Mouse (Mus musculus) cerebellum, adult 9-10 months (tissue): ENCODE data around the gene Txnrd3.

Source experiments
- DNase-seq: peaks from one replicate; pipeline ENCODE4 v3.0.0; 2022

The Txnrd3 gene

GRCm38 (mm10) chr6:89643798-89644270, at the start of gene Txnrd3:
Gene Txnrd3, plus strand, starts transcription at chr6:89643988.
- DNase-seq, result peak; percentile 78

DNA sequence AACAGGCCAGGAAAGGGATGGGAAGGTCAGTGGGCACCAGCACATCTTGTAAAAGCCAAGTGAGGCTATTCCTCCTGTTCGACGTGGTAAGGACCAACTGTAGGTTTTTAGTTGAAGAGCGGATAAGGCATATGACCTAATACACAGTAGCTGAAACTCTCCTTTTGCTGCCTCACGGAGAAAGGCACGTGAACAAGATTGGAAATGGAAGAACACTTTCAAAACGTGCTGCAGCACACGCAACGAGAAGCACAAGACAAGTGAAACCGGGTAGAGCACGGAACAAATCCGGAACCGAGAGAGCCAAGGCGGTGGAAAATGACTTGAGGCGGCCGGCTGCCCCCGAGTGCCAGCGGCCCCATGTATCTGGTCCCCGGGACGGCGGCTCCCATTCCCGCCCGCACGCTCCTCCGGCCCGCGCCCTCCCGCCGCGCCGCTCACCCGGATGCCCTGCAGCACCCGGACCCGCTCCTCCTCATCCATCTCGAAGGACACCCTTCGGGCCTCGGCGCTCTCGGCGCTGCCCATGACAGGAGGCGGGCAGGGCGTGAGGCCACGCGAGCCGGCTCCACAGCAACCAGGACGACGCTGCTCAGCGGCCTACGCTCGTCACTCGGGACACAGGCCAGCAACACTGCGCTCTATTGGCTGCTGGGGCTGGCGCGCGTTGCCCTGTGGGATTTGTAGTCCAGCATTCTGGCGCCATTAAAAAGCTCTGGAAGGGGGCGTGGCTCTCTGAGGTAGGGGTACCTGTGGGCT, 48.6 kb upstream of the Txnrd3 start, which contains the start of gene Chchd6:
TSS of gene Chchd6 (minus strand) at position 635 of the 759 bp plus-strand sequence.
- DNase-seq, result peak; percentile 96

DNA sequence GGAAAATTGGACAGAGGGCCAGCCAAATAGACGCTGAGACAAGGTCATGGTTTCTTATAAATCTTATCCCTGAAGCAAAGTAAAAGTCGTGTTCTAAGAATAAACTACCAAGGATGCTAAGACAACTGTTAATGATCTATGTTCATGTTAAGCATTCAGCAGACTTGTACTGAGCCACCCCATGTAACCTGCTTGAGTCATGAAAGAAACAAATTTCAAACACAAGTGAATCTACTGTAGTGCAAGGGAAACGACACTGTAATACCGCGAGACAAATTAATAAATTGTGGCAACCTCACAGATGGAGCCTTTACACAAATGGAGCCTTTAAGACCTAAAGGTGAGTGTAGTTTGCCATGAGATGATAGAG, 48.0 kb upstream of the Txnrd3 start:
- DNase-seq, result no peak

GRCm38 (mm10) chr6:89596510-89596909, 47.3 kb upstream of the Txnrd3 start:
- no peak for DNase-seq

- no peak for DNase-seq
Observed at GRCm38 (mm10) chr6:89606096-89606495, 37.7 kb upstream of the Txnrd3 start.

- no peak for DNase-seq
Observed at GRCm38 (mm10) chr6:89607999-89608398, 35.8 kb upstream of the Txnrd3 start.

GRCm38 (mm10) chr6:89613336-89614106, 30.3 kb upstream of the Txnrd3 start:
- no peak for DNase-seq

- no peak for DNase-seq
Observed at GRCm38 (mm10) chr6:89614107-89614471, 29.7 kb upstream of the Txnrd3 start.

GRCm38 (mm10) chr6:89614596-89615372, 29.0 kb upstream of the Txnrd3 start:
- no peak for DNase-seq

DNA sequence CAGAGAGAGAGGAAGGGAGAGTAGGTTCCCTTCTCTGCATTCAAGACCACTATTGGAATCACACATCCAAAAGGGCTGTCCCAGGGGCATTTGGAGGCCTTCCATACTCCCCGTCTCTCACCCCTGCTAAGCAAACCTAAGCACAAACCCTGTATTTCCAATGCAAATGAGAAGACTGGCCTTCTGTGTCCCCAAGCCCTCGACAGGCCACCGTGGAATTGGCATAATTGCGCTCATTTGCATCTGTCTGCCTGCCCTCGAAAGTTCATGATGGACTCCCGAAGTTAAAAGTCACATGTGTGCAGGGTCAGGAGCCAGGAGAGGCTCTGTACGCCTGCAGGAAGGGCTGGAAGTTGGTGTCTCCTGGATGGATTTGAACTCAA, 28.4 kb upstream of the Txnrd3 start:
- no peak for DNase-seq

DNA sequence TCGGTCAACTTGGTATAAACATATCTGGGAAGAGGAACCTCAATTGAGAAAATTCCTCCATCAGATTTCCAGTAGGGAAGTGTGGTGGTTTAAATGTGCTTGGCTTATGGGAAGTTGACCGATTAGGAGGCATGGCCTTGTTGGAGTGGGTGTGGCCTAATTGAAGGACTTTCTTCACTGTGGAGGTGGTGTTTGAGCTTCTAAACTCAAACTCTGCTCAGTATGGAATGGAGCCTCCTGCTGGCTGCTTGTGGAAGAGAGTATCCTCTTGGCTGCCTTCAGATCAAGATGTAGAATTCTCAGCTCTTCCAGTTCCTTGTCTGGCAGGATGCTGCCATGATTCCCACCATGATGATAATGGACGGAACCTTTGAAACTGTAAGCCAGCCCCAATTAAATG, 21.1 kb upstream of the Txnrd3 start:
- DNase-seq, result no peak

- DNase-seq, result no peak
Observed at GRCm38 (mm10) chr6:89628045-89628785, 15.6 kb upstream of the Txnrd3 start.

GRCm38 (mm10) chr6:89631809-89632562, 11.8 kb upstream of the Txnrd3 start:
- peak; percentile 91 for DNase-seq

DNA sequence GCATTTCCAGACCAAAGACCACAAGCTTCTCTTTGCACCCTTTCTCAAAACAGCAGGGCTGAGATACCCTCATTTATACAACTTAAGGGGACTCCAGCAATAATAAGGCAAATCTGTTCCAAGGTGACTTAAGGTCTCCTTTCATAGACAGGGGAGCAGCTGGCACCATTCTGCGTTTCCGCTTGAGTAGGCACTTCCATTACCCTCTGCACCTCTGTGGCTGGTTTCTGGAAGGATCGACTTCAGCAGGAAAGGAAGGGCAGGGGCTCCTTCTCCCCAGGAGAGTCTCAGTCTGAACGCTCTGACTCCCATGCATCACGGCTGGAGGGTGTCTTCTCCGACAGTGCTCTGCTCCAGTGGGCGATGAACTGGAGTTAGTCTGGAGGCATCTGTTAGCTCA, 10.7 kb upstream of the Txnrd3 start:
- no peak for DNase-seq

GRCm38 (mm10) chr6:89634400-89634799, 9.4 kb upstream of the Txnrd3 start:
- DNase-seq, result no peak

DNA sequence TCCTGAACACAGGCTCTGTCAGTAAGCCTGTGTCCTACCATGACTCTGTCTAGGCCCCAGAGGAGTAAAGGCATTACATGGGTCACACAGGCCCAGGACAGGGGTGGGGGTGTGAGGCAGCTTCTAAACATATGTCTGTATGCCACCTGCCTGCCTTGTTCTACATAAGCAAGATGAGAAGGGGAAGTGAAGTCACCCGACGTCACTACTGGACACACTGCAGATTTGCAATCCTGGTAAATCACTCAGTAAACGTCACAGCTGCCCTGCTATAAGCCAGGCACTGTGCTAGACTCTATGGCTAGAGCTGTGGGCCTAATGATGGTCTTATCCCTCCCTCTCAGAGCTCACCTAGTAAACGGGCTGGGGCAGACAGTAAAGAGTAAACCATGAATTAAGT, 5.8 kb upstream of the Txnrd3 start:
- no peak for DNase-seq

DNA sequence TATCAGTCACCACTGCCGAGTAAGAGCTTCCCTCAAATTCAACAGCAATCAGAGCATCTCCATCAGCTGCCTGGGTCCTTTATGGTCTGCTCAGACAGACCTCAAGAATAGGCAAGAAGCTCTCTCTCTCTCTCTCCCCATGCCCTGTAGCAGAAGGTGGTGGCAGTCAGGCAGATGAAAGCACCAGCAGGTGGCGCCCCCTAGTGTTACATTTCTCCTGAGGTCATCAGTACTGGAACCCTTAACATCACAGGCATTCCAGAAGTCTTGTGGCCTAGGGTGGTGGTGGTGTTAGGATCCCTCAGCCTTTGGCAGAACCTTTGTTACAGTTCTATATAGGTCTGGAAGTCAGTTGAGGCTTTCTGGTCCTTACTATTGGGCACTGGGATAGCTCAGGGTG, 4.8 kb upstream of the Txnrd3 start:
- peak; percentile 53 for DNase-seq

- peak; percentile 79 for DNase-seq
Observed at GRCm38 (mm10) chr6:89644271-89645075, 685 bp downstream of the Txnrd3 start.

- DNase-seq, result no peak
Observed at GRCm38 (mm10) chr6:89649897-89650296, 6.1 kb downstream of the Txnrd3 start.

DNA sequence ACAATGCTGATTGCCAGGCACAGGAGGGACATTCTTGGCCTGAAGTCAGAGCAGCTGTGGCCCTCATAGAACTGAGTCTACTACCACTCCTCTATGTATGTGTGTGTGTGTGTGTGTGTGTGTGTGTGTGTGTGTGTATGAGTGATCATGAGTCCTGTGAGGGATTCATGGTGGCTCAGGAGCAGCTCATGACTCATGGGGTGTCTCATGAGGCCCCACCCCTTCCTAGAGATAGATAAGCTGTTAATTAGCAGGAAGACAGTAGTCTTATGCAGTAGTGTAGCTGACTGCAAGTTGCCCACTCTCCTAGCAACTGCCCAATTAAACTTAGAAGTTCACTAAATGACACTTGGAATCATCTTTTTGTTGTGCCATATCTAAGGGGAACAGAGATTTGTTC, 8.0 kb downstream of the Txnrd3 start:
- DNase-seq, result no peak

DNA sequence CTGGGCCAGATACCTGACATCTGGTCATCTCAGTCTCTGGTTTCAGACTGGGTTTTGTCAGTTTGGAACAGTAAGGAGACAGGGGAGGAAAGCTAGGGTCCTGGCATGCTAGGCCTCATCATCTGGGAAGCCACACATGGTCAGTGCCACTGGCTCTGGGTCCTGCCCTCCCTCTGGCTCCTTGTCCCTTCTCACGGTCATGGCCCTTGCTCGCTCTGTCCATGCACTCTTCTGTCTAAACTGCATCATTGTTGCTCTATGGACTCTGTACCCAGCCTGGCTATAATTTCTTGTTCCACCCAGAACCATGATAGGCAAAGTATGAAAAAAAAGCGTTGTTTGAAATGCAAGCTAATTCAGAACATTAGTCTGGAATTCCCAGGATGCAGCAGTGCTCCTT, 11.2 kb downstream of the Txnrd3 start:
- no peak for DNase-seq
